Mouse (Mus musculus): ENCODE results near the gene Bmp2. TPM values are rescaled to one million over a fixed set of nuclear protein-coding genes. Genes with fewer than 3 reads are reported as not detected.

Bmp2 gene
- polyA plus RNA-seq (2017; shearing (Covaris generic)): 0.12 TPM

DNA sequence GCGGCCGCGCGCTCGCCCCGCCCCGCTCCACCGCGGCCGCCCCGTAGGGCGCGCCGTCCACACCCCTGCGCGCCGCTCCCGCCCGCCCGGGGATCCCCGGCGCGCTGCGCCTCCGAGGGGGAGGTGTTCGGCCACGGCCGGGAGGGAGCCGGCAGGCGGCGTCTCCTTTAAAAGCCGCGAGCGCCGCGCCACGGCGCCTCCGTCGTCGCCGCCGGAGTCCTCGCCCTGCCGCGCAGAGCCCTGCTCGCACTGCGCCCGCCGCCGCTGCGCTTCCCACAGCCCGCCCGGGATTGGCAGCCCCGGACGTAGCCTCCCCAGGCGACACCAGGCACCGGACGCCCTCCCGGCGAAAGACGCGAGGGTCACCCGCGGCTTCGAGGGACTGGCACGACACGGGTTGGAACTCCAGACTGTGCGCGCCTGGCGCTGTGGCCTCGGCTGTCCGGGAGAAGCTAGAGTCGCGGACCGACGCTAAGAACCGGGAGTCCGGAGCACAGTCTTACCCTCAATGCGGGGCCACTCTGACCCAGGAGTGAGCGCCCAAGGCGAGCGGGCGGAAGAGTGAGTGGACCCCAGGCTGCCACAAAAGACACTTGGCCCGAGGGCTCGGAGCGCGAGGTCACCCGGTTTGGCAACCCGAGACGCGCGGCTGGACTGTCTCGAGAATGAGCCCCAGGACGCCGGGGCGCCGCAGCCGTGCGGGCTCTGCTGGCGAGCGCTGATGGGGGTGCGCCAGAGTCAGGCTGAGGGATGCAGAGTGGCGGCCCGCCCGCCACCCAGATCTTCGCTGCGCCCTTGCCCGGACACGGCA is at the start of gene Bmp2:
Gene Bmp2, plus strand, starts transcription at position 129 of the 811 bp plus-strand sequence.

